Mouse (Mus musculus) spleen, adult 2 months (tissue): ENCODE results near the gene Utp20. TPM values are rescaled to one million over a fixed set of nuclear protein-coding genes. Genes with fewer than 3 reads are reported as not detected.
"Not testable (repeated sequence)": the region's sequence is repeated elsewhere in the genome, so short reads cannot be mapped to it uniquely, and the experiment has no call there.

Experiments used
- DNase-seq, 2 experiments: peaks; one replicate each; pipeline versions ENCODE4 v3.0.0 to v3.0.0-alpha.2; 2012 to 2021; ENCODE audit warnings: low spot score in 2 of 2, low read depth in 1 of 2
- H3K27ac ChIP-seq: fragments of 200-500 bp; 2 replicates; pipeline ENCODE4 v1.5.1; 2012; ENCODE audit warnings: low read length, inconsistent platforms; ENCODE audit not compliant: insufficient read depth
- H3K27me3 ChIP-seq: fragments of 200-500 bp; 2 replicates; pipeline ENCODE4 v1.6.1; 2012; ENCODE audit warnings: mild to moderate bottlenecking, moderate library complexity, low read length, inconsistent platforms; ENCODE audit not compliant: control insufficient read depth, insufficient read depth
- H3K36me3 ChIP-seq: fragments of 200-500 bp; 2 replicates; pipeline ENCODE4 v1.6.1; 2012; ENCODE audit warnings: mild to moderate bottlenecking, low read length, inconsistent platforms; ENCODE audit not compliant: control insufficient read depth, insufficient read depth
- H3K4me1 ChIP-seq: fragments of 200-500 bp; 2 replicates; pipeline ENCODE4 v1.6.1; 2011; ENCODE audit warnings: inconsistent platforms; ENCODE audit not compliant: control insufficient read depth, insufficient read depth, insufficient read length
- H3K4me3 ChIP-seq: fragments of 200-500 bp; 2 replicates; pipeline ENCODE4 v1.5.1; 2011; ENCODE audit warnings: mild to moderate bottlenecking, inconsistent platforms; ENCODE audit not compliant: insufficient read depth, insufficient read length; ENCODE audit errors: extremely low read depth
- CTCF ChIP-seq: fragments of 200-500 bp; IDR thresholded peaks from 2 replicates; pipeline ENCODE4 v1.5.1; 2011; ENCODE audit warnings: mild to moderate bottlenecking, inconsistent platforms; ENCODE audit not compliant: insufficient read depth, insufficient read length, insufficient replicate concordance; ENCODE audit errors: extremely low read depth
- POLR2A ChIP-seq: fragments of 200-500 bp; IDR thresholded peaks from 2 replicates; pipeline ENCODE4 v1.6.1; 2011; ENCODE audit warnings: low read depth, low read length, inconsistent platforms
- WGBS: fragments of 180-500 bp; shearing (Covaris S2); methylation state at CpG from one replicate; pipeline ENCODE4 v1.1.7; 2018; 5-methylcytosine and 5-hydroxymethylcytosine counted together
- polyA plus RNA-seq: library from polyadenylated mRNA; depleted of rRNA; stranded (reverse); fragments of >200 nt; gene quantifications from 2 replicates; pipeline ENCODE4 v1.2.3, GENCODE M21; 2012

Utp20 gene
- polyA plus RNA-seq, 1 experiment, result 4.2 TPM

- TF ChIP-seq POLR2A (no peak), CTCF (no peak)
- H3K4me1 ChIP-seq, result no peaks in the 10 kb centered on the region
- H3K27ac ChIP-seq, result no peak overlapping the region
- no peak for DNase-seq
- 90% methylated on average over 4 of the region's 4 CpGs for whole genome bisulfite sequencing
- H3K36me3 ChIP-seq, result no peaks in the 10 kb centered on the region
- H3K4me3 ChIP-seq, result no peak overlapping the region
- no peaks in the 10 kb centered on the region for H3K27me3 ChIP-seq
These were observed 23.4 kb upstream of the Utp20 start for GRCm38 (mm10) chr10:88849976-88850375.

DNA sequence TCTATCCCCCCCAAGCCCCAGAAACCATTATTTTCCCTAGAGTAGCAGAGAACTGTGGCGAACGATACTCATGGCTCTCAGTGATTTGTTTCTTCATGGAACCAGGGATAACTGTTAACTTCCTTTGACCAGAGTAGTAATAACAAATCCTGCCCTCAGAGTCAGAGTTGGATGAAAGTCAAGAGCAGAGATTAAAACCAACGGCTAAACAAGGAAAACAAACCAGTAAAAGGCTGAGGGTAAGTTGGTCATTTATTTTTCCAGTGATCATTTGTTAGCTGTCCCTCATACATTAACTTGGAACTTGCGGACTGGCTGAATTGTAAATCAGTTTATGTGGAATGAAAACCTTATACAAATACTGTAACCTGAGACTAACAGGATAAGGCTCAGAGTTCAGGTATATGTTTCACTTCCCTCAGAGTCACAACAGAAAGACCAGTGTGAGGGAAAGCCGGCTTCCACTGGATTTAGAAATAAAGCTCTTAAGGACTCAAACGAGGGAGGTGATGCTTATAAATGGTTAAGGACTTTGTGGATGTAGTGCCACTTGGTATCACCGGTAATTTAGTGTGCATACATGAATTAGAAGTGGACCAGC, 22.4 kb upstream of the Utp20 start:
- Histone ChIP-seq H3K36me3 (no peaks in the 10 kb centered on the region), H3K4me3 (no peak overlapping the region), H3K4me1 (no peaks in the 10 kb centered on the region), H3K27me3 (no peaks in the 10 kb centered on the region), H3K27ac (no peak overlapping the region)
- 84% methylated on average over 7 of the region's 7 CpGs for WGBS
- no peak for TF ChIP-seq POLR2A
- no peak for TF ChIP-seq CTCF
- no peak for DNase-seq

DNA sequence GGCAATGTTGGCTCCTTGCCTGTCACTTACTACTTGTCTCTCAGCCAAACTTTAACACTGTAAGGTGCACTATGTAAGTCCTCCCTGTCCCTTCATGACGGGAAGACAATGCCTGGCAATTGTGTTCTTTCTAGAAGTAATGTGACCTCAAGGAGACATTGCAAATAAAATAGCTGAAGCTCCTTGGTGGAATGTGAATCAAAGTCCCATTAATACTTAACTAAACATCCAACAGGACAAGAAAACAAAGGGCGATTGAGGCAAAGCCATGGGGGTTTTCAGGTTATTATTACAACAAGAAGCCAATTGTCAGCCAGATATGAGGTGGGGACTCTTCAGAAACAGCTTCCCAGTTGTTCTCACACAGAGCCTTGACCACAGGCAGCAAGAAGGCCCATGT, 7.6 kb upstream of the Utp20 start:
- TF ChIP-seq CTCF (no peak), POLR2A (no peak)
- H3K4me3 ChIP-seq, result no peak overlapping the region
- WGBS, result 88% methylated on average over 2 of the region's 2 CpGs
- no peaks in the 10 kb centered on the region for H3K27me3 ChIP-seq
- H3K36me3 ChIP-seq, result no peaks in the 10 kb centered on the region
- no peak for DNase-seq
- H3K27ac ChIP-seq, result no peak overlapping the region
- H3K4me1 ChIP-seq, result no peaks in the 10 kb centered on the region

DNA sequence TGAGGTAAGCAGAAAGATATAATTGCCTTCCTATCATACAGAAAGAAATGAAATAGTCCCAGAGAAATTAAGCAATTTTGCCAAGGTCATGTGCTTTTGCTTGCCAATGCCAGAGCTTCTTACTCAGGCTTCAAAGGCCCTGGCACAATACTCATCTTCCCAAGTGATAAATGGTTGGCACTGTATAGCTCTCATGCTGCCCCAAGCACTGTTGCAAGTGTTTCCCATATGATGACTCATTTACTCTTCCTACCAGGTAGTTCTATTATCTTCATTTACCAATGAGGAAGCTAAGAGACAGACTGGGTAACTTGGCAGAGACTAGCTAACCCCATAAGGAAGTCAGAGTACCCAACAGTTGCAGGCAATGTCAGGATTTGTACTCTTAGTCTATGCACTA, 1.8 kb upstream of the Utp20 start:
- TF ChIP-seq CTCF, result no peak
- TF ChIP-seq POLR2A, result no peak
- H3K4me1 ChIP-seq, result peaks cover 3% of the 10 kb centered on the region; the same call in 1 of the 2 replicates
- H3K4me3 ChIP-seq, result no peak overlapping the region
- no peak overlapping the region for H3K27ac ChIP-seq
- no peak for DNase-seq
- 0 out of 2 replicates have a peak, but pooled peaks cover 2% of the 10 kb centered on the region for H3K27me3 ChIP-seq
- H3K36me3 ChIP-seq, result peaks cover 3% of the 10 kb centered on the region; the same call in 1 of the 2 replicates

- no peak overlapping the region for H3K27ac ChIP-seq
- H3K4me1 ChIP-seq, result peaks cover 3% of the 10 kb centered on the region; the same call in 1 of the 2 replicates
- H3K36me3 ChIP-seq, result peaks cover 5% of the 10 kb centered on the region; the same call in 1 of the 2 replicates
- TF ChIP-seq CTCF (no peak), POLR2A (no peak)
- H3K27me3 ChIP-seq, result 0 out of 2 replicates have a peak, but pooled peaks cover 2% of the 10 kb centered on the region
- no peak for DNase-seq
- WGBS, result 91% methylated on average over 4 of the region's 4 CpGs
- no peak overlapping the region for H3K4me3 ChIP-seq
These were observed 992 bp upstream of the Utp20 start for GRCm38 (mm10) chr10:88827596-88827995.

GRCm38 (mm10) chr10:88826947-88827306, 323 bp upstream of the Utp20 start:
- not testable (repeated sequence) for H3K4me1 ChIP-seq, H3K36me3 ChIP-seq, H3K27ac ChIP-seq, H3K27me3 ChIP-seq, DNase-seq
- 3% methylated on average over 6 of the region's 6 CpGs for WGBS
- peak overlapping the region; percentile 98; the same call in 1 of the 2 replicates for H3K4me3 ChIP-seq

- H3K36me3 ChIP-seq, result peaks cover 37% of the 10 kb centered on the region
- WGBS, result 94% methylated on average over 5 of the region's 5 CpGs
These were observed 9.3 kb downstream of the Utp20 start for GRCm38 (mm10) chr10:88817335-88817734.

More at GRCm38 (mm10) chr10:88817335-88817734, 9.3 kb downstream of the Utp20 start:
- no peaks in the 10 kb centered on the region for H3K27me3 ChIP-seq
- H3K4me3 ChIP-seq, result no peak overlapping the region
- TF ChIP-seq POLR2A (no peak), CTCF (no peak)
- H3K27ac ChIP-seq, result no peak overlapping the region
- no peaks in the 10 kb centered on the region for H3K4me1 ChIP-seq
- DNase-seq, result no peak
